Mouse (Mus musculus) megakaryocyte-erythroid progenitor cell, adult 5-6 weeks (primary cell): ENCODE results near the gene Naaladl1. TPM values are rescaled to one million over a fixed set of nuclear protein-coding genes. Genes with fewer than 3 reads are reported as not detected.

ENCODE experiments used
- ATAC-seq: replicated peaks from 2 replicates; pipeline ENCODE4 v1.8.0; 2016; ENCODE audit warnings: mild to moderate bottlenecking, inconsistent platforms; ENCODE audit not compliant: severe bottlenecking, poor library complexity, low FRiP score, low TSS enrichment
- total RNA-seq, 2 experiments: library from RNA; stranded (forward) in 1 of 2; stranded (reverse) in 1 of 2; fragments of 200-1000, 215-1000 nt in 1 of 2; fragments of >200 nt in 1 of 2; fragmentation: Nextera tagmentation in 1 of 2; gene quantifications; 2 replicates each; pipeline ENCODE4 v1.2.3; 2014 to 2017

Naaladl1 gene
- total RNA-seq (2014; fragmentation: Nextera tagmentation) (1.5 and 2.1 TPM in 2 replicates), total RNA-seq (2017) (not detected in 2 replicates)

GRCm38 (mm10) chr19:6105586-6105985 is at the start of gene Naaladl1:
TSS of gene Naaladl1 (plus strand) at chr19:6105782.
- ATAC-seq = no peak

DNA sequence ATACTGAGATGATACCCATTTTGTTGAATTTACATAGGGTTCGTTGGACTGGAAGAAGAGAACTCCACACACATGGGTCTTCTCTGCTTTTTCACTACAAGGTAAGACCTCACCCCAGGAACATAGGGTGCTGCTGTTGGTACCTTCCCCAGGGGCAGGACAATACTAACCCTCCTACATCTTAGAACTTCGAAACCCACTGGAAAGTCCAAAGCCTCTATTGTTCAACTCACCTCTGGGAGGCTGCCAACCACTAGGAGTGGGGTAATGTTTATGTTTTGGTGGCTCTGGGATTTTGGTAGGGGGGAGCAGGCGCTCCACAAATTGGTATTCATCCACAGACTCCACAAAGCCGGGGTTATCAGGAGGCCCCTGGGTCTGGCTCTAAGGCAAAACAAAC is 48.9 kb upstream of the Naaladl1 start:
- no peak for ATAC-seq

GRCm38 (mm10) chr19:6057313-6058096 is 48.1 kb upstream of the Naaladl1 start, which contains the start of the genes Mrpl49 and Fau:
TSS of gene Mrpl49 (minus strand) at chr19:6057785.
TSS of gene Fau (plus strand) at chr19:6057844.
- ATAC-seq = peak; percentile 71

DNA sequence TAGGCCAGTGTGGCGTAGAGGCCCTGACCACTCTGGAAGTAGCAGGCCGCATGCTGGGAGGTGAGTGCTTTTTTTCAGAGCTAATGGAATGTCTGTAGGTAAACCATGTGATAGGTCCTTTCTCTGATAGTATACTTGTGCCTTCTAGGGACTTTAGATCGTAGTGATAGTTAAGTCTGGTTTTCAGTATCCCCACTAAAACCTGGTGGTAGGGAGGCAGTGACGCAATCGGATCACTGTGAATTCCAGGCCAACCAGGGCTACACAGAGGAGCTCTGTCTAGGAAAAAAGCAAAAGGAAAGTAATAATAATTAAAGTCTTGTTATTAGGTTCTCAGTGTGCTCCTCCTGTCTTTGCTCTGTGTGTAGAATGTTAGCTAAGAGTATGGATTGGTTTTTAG is 47.1 kb upstream of the Naaladl1 start:
- ATAC-seq = no peak

DNA sequence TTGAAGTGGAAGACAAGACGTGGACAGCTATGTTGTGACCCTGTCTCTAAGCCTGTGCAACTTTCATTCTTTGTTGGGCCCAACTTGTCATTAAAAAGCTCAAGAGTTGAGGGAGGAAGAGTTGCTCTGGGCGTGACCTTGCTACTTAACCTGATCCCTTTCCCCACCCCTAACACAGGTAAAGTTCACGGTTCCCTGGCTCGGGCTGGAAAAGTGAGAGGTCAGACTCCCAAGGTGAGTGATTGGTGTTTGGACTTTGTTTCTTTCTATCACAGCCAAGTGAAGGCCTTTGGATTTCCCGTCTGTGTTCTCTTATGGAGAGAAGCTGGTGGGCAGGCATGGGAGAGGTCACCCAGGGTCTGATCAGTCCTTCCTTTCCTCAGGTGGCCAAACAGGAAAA is 46.6 kb upstream of the Naaladl1 start:
- ATAC-seq = no peak

DNA sequence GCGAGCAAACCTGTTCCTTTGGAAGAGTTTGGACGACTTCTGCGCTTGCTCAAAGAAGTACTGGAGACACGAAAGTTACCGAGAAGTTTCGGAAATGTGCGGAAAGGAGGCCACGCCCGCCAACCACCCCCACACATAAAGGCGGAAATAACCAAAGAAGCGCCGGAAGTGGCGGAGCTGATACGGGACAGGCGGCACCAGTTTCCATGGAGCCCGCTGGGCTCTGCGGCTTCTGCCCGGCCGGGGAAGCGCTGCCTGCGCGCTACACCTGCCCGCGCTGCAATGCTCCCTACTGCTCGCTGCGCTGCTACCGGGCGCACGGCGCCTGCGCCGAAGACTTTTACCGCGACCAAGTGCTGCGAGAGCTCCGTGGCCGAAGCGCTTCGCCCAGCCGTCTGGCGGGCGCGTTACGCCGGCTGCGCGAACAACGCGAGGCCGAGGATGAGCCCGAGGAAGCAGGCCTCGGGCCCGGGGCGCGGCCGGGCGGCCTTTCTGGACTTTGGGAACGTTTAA is 44.5 kb upstream of the Naaladl1 start, which contains the start of gene Znhit2:
Gene Znhit2, plus strand, starts transcription at position 172 of the 513 bp plus-strand sequence.
- ATAC-seq = peak; percentile 80

- peak; percentile 40 for ATAC-seq
Observed at GRCm38 (mm10) chr19:6061641-6062302, 43.8 kb upstream of the Naaladl1 start.

DNA sequence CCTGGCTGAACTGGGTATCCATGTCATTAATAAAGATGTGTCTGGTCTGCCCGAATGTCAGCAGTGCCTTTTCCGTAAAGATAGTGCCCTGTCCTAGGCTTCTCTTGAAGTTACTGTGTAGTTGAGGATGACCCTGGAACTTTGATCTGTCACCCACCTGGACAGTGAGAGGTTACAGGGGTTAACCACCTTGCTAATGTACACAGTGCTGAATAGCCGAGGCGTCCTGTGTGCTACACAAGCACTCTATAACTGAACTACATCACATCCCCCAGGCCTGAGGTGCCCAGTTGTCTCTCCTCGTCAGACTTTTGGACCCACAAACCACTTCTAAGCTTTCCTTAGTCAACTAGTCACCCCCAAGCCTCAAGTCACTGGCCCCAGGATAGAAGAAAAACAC is 43.2 kb upstream of the Naaladl1 start:
- ATAC-seq = no peak

DNA sequence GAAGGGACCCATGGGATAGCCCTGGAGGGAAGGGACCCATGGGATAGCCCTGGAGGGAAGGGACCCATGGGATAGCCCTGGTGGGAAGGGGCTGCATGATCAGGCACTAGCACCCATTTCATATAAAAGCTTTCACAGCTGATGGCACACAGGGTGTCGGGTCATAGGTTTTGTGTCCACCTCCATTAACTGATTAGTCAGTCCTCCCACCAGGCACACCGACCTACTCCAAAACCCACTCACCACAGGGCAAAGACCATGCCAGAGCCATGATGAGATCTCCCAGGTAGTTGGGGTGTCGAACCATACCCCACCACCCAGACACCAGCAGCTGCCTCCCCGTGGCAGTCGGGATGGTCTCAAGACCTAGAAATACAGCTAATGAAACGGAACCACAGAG is 42.5 kb upstream of the Naaladl1 start:
- no peak for ATAC-seq

DNA sequence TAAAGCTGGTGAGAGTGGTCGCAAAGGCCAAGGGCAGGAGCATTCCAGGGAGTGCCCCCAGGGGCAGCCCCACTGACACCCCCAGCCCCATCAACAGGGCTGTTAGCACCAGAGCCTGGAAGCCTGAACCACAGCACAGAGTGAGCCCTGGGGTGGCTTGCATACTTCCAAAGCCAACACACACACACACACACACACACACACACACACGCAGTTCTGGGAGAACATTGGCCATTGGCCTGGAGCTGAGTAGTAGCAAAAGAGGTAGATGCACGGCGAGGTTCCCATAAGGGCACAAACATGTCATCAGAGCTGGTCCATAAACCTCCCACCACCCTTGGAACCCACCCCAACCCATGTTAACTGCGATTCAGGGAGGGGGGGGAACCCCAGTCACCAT is 39.0 kb upstream of the Naaladl1 start:
- ATAC-seq = no peak

DNA sequence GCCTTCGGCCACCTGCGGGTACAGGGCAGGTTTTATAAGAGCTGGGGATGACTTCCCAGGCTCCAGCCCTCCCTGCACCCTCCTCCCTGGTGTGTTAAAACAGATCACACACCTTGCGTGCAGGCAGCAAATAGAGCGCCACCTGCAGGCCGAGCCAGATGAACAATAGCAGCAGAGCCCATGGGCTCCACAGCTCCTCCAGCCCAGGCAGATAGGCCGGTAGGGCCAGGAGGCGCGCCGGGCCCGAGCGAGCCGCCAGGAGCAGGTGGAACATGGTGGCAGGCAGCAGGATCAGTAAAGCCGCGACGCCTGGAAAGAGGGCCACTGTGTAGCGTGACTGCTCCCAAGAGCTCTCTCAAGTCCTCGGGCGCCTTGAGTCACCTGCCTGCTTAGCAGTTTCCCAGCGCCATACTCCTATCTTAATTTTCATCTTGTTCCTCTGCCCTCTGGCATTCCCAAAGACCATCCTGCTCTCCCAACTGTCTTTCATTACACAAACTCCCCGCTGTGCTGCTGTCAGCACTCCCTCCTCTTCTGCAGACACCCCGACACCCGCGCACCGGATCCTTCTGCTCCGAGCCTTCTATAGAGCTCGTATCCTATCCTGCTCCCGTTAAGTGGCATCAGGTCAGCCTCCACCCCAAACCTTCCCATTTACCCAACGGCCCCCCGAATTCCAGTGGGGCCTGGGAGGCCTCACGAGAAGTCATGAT is 38.4 kb upstream of the Naaladl1 start:
- ATAC-seq = peak; percentile 72

DNA sequence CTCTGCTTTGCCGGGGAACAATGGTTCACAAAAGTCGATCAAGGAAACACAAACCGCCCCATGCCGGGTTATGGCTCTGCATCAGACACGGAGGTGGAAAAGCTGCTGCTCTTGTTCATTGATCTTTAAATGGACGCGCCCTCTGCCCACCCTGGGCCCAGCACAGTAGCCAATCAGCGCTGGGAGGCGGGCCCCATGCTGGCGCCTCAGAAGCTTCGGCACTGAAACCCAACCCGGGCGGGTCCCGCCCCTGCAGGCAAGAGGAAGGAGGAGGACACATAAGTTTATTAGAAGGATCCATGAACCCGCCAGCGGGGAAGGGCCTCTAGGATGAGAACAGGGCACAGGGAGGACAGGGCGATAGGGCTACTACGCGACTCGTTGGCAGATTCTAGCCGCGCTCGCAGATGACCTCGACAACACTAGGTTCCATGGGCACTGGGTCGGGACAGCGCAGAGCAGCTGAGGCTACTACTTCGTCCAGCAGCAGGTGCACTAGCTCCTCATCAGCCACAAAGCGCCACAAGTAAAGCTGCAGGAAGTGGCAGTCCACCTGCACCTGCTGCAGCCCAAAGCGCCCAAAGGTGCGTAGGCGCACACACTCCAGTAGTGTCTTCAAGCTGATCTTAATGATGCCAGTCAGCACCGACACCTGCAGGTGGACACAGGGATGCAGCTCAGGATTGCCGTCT is 37.7 kb upstream of the Naaladl1 start, which contains the start of gene Tm7sf2:
Gene Tm7sf2, minus strand, starts transcription at position 650 of the 692 bp plus-strand sequence.
- ATAC-seq = peak; percentile 86

DNA sequence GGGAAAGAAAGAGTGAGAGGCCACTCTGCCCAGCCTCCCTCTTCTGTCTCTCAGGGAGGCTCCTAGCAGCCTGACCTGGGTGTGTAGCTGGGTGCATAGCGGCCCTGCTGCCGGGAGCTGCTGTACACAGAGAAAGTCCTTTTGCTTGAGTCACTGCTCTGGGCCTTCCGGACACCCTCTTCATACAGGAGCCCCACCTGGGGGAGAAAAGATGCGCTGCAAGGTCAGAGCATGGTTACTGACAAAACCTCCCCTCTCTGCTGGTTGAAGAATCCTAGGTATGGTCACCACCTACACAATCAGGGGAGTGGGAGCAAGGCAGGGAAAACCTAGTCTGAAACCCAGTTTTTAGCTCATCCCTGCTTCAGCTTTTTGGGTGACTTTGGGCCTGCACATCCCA is 36.6 kb upstream of the Naaladl1 start:
- ATAC-seq = no peak

DNA sequence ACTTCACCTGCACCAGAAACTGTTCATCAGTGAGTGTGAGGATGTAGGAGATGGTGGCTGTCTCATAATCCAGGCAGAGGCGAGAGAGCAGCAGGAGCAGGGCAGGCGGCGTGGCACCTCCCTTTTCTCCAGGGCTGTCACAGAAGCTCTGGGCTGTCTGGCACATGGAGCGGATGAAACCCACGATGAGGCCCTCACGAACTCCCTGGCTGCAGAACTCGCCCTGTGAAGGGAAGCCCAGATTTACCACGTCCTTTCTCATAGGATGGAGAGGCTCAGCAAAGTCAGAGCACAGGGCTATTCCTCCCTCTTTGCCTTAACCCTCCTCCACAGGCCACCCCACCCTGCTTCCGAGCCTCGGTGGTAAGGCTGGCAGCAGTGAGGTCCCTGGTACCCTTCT is 35.7 kb upstream of the Naaladl1 start:
- ATAC-seq = no peak

DNA sequence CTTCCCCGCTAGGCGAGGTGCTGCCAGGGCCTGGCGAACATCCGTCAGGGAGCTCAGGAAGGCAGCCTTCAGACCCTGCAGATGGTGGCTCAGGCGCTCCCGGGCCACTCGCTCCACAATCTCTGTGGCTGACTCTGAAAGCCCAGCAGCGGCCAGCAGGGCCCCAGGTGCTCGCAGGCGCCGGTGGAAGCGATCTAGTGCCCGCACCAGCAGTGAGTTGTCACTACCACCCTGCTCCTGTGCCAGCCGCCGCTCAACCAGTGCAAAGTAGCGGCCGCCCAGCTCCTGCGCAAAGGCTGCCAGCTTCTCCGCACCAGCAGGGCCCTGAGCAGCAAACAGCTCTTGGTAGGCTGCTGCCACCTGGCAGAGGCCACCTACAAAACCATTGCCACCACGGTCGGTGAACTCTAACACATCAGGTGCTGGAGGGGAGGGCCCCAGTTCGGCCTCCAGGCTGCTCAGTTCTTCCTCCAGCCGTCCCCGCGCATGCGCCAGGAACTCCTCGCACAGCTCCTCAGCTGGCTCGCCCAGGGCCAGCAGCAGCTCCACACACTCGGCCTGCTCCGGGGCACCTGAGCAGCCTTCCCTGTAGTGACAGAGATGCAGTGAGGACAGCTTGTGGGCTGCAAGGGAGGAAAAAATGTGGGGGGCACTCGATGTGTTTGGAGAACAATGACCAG is 34.9 kb upstream of the Naaladl1 start:
- no peak for ATAC-seq

- ATAC-seq = no peak
Observed at GRCm38 (mm10) chr19:6071261-6071660, 34.3 kb upstream of the Naaladl1 start.

- ATAC-seq = no peak
Observed at GRCm38 (mm10) chr19:6073889-6074288, 31.7 kb upstream of the Naaladl1 start.

DNA sequence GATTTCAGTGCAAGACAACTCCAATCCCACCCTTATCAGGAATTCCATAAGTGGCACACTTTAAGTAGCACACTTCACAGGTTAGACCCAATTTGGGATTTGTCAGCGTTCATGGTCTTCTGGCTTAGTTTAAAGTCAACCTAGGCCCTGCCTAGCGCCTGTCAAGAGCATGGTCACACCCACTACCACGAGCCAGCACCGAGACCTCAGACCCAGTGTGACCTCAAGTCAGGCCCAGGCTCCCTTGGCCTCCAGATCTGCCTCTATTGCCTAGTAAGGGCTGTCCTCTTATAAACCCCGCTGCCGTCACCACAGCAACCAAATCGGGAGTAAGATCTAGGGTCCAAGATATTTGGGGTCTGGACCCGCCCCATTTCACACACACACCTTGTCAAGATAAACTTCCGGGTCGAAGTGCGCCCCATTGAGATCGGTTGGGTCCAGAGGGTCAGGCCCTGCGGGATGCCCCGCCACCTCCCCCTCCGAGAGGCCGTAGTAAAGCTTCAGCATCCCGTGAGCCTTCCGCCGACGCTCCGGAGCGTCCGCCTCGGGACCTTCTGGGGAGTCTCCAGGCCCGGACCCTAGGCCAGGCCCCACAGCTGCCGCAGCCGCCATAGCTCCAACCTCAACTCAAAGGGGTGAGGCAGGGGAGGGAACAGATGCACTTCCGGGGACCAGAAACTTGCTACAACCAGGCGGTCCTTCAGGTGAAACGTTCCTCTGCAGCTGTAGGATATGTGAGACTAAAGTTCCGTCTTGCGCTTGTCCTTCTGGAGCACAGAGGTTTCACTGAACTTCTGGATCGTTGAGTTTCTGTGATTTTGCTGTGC is 28.8 kb upstream of the Naaladl1 start, which contains the start of gene Vps51:
Gene Vps51, minus strand, starts transcription at position 668 of the 830 bp plus-strand sequence.
- peak; percentile 98 for ATAC-seq
